Mouse (Mus musculus): ENCODE measurements at regions not wholly inside any gene's neighbourhood (a gene's known extent, or its start where the extent isn't known, plus 50 kb on each side); places are given as distances from the start of the nearest gene placed in this dataset.

- no peak for DNase-seq (ENCODE audit: inconsistent age in 2 of 2, low spot score in 1 of 2)
Observed at GRCm38 (mm10) chr8:25392766-25393166, 568.6 kb upstream of the Adam5 start.

- no peak for DNase-seq (ENCODE audit: inconsistent age in 2 of 2, low spot score in 1 of 2)
Observed at GRCm38 (mm10) chr8:25389947-25390346, 565.8 kb upstream of the Adam5 start.

DNA sequence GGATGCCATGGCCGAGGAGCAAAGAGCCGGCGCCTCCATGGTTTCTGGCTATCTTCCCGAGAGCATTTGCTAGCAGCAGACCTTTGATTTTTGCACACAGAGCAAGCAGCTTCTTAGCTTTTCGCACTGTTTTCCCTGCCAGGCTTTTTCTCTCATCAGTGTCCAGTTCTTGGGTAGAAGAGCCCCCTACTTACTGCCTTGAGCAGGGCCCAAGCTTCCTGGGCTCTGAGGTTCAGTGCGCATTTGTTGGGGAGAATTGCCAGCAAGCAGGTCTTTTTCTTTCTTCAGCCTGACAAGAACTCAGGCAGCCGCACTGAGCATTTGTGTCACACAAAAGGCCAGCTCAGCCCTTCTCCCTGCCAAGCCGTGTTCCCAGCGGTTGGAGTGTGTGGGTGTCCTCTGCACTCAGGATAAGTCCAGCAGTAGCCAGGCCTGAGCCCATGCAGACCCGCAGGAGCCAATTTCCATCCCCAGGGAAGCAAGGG is 565.2 kb upstream of the Adam5 start:
- peak in 1 of 2 experiments; percentile 48 for DNase-seq (ENCODE audit: inconsistent age in 2 of 2, low spot score in 1 of 2)

DNA sequence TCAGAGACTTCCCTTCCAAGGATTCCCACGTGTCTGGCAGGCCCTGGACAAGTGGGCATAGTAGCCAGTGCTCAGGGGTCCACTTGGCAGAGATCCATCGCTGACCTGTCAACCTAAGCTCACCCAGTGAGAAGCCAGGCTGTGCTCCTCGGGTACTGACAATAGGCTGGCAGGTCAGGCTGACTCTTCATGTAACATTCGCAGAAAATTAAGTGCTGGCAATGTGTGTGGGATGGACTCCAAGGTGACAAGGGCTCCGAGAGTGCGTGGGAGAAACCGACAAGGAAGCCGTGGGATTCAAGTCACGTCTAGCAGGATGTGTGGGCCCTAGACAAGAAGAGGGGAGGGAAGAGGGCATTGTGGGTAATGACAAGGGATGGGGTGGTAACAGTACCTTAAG is 564.6 kb upstream of the Adam5 start:
- no peak for DNase-seq (ENCODE audit: inconsistent age in 2 of 2, low spot score in 1 of 2)

GRCm38 (mm10) chr8:25385186-25385585 is 561.0 kb upstream of the Adam5 start:
- no peak for DNase-seq (ENCODE audit: inconsistent age in 2 of 2, low spot score in 1 of 2)

DNA sequence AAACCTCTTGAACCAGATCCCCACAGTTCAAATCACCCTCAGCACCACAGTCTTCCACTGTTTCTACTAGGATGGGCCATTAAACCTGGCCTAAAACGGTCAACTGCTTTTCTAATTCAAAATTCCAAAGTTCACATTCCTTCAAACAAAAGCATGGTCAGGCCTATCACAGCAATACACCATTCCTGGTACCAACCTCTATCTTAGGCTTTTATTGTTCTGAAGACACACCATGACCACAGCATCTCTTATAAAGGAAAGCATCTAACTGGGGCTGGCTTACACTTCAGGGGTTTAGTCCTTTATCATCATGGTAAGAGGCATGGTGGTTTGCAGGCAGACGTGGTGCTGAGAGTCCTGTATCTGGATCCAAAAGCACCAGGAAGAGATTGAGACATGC is 560.4 kb upstream of the Adam5 start:
- DNase-seq (ENCODE audit: inconsistent age in 2 of 2, low spot score in 1 of 2) = no peak

- DNase-seq (ENCODE audit: inconsistent age in 2 of 2, low spot score in 1 of 2) = peak in 1 of 2 experiments; percentile 60
Observed at GRCm38 (mm10) chr8:25373276-25373675, 549.1 kb upstream of the Adam5 start.

DNA sequence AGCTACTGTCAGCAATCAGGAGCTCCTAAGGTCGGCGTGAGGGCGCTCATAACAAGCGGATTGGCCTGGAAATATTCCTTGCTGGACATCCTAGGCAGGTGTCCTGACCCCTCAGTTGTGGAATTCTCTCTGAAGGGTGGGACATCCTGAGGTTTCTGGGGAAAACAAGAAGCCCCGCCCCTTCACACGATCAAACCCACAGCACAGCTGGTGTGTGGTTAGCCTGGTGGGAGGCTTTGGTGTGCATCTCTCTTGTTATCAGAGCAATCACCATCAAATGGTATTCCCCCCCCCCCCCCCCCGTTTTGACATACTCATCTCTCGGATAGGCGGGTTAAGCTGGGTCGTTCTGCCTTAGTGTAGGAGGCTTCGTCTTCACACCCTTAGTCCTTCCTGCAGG is 546.8 kb upstream of the Adam5 start:
- no peak for DNase-seq (ENCODE audit: inconsistent age in 2 of 2, low spot score in 1 of 2)

DNA sequence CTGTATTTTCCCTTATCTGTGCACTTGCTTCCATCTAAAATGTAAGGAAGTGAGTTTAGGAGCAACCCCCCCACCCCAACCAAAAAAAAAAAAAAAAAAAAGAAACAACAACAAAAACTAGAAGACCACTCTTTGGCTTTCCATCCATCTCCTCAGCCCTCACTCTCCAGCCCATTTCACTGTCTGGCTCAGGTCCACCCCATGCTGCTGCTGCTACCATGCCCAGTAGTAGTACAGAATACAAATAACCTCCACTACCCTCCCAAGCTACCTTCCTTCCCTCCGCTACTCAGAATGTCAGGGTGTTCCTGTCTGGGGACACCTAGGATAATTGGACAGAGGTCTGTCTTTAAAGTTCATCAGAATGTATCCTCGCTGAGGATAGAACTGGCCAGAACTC is 545.2 kb upstream of the Adam5 start:
- no peak for DNase-seq (ENCODE audit: inconsistent age in 2 of 2, low spot score in 1 of 2)

DNA sequence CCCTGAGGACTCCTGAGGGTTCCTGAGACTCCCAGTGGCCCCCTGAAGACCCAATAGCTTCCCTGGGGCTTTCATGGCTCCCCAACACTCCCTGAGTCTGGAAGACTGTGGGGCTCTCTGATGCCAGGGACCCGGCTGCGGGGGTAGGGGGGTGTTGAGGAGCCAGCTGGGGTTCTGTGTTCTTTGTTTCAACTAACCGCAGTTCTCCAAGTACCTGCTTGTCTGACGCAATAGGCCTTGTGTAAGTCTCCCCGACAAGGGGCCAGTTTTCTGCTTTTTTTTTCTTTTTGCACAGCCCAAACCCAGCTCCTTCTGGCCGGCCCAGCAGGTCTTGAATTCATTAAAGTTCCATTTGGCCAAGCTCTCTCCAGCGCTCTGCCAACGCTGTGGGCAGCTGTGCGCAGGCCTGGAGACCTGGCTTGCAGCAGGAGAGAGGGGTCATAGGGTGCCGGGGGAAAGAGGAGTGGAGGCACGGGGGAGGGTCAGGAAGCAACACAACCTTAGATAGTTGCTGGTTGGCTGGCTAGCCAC is 544.5 kb upstream of the Adam5 start:
- peak in 1 of 2 experiments; percentile 46 for DNase-seq (ENCODE audit: inconsistent age in 2 of 2, low spot score in 1 of 2)

- DNase-seq (ENCODE audit: inconsistent age in 2 of 2, low spot score in 1 of 2) = no peak
Observed at GRCm38 (mm10) chr8:25367806-25368549, 543.8 kb upstream of the Adam5 start.

- DNase-seq (ENCODE audit: inconsistent age in 2 of 2, low spot score in 1 of 2) = no peak
Observed at GRCm38 (mm10) chr8:25366181-25366580, 542.0 kb upstream of the Adam5 start.

DNA sequence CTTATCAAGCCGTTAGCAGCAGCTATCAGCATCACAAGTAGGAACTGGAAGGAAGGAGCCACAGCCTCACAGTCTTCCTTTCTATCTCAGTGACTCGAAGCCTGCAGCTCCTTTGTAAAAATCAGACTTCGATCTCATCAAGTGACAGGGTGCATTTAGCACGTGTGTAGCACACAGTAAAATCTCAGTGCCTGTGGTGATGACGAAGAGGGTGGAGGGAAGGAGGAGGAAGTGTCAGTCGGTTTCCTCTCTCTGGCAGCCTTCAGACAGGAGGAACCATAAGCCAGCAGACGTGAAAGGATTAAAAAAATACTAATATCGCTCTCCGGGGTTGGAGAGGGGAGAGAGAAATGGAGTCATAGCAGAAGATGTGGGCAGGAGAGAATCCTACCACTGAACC is 538.5 kb upstream of the Adam5 start:
- no peak for DNase-seq (ENCODE audit: inconsistent age in 2 of 2, low spot score in 1 of 2)

DNA sequence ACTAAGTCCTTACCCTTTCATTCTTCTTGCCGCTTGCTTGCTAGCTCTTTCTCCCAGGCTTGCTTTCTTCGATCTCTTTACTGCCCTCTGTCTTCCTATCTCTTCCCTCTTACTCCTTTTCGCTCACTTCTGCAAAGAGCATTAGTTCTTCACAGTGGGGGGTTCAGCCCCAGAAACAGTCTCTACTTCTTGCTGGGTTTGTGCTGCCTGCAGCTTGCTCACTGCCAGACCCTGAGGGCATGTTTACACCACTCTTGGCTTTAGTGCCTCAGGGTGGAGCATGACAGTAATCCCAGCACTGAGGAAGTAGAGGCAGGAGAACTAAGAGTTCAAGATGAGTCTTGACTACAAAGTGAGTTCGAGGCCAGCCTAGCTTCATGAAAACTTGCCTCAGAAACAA is 538.0 kb upstream of the Adam5 start:
- no peak for DNase-seq (ENCODE audit: inconsistent age in 2 of 2, low spot score in 1 of 2)

- no peak for DNase-seq (ENCODE audit: inconsistent age in 2 of 2, low spot score in 1 of 2)
Observed at GRCm38 (mm10) chr8:25361420-25361819, 537.3 kb upstream of the Adam5 start.

DNA sequence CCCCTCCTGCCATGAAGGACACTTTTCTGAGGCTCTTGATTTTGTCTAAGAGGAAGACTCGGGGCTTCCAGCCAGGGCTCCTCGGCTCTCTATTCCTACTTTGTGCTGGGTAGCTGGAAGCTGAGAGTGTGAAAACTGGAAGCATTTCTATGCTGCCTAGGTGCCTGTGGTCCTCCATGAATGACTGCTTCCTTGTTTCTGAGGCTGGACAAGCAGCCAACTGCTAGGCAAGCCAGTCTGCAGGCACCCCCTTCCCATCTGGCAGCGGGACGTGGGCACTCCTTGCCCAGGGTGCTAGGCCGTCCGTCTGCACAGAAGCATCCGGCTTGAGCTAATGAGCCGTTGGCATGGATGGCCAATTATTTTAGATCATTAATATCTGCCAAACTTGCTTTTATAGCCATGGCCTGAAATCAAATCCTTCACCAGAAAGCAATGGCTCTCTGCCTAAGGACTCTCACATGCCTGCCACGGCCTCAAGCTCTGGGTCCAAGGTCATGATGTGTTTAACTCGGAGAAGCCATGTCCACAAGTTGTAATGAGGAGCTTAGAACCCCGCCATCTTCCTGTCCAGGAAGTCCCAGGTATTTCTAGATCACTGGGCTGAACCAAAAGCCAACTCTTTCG is 534.5 kb upstream of the Adam5 start:
- no peak for DNase-seq (ENCODE audit: inconsistent age in 2 of 2, low spot score in 1 of 2)

- peak in 1 of 2 experiments; percentile 50 for DNase-seq (ENCODE audit: inconsistent age in 2 of 2, low spot score in 1 of 2)
Observed at GRCm38 (mm10) chr8:25353822-25354770, 529.9 kb upstream of the Adam5 start.

GRCm38 (mm10) chr8:25353405-25353804 is 529.2 kb upstream of the Adam5 start:
- DNase-seq (ENCODE audit: inconsistent age in 2 of 2, low spot score in 1 of 2) = no peak

- DNase-seq (ENCODE audit: inconsistent age in 2 of 2, low spot score in 1 of 2) = no peak
Observed at GRCm38 (mm10) chr8:25348003-25348683, 524.0 kb upstream of the Adam5 start.

DNA sequence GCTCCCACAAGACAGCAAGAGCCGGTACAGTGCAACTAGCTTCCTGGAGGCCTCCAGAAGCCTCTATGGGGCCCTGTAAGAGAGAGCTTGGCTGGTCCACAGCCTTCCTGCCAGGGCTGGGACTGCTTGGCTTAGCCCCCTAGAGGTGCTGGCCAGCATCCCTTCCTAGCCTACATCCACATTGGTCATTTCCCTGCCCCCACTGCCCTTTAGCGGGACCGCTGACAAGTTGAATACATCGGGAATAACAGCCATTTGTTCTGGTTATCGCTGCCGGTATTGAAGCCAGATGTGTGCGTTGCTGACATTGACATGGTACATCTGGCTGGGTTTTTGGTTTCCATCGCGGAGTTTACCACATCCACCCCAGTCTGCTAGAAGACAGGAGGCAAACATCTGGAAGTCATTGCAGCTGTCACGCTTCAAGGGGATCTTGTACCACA is 519.0 kb upstream of the Adam5 start:
- DNase-seq (ENCODE audit: inconsistent age in 2 of 2, low spot score in 1 of 2) = no peak

DNA sequence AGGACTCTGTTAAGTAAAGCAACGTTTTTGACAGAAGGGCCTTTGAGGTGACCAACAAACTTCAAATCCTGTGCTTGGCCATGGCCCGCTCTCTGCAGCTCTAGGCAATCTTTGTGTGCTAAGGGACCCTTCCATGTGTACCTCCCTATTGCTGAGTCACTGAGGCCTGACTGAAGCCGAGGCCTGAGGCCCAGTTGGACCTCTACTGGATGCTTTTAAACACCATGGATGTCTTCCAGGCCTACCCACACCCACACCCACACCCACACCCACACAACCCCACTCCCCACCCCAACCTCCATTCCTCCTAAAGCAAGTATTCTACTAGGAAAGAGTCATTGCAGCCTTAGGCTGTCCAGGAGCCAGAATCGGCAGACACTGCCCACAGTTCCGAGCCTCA is 518.3 kb upstream of the Adam5 start:
- DNase-seq (ENCODE audit: inconsistent age in 2 of 2, low spot score in 1 of 2) = no peak

Data from adrenal gland, adult (tissue).